Mouse (Mus musculus) kidney, adult 11 months (tissue): ENCODE results near the gene D17Wsu92e.
"Not testable (repeated sequence)": the region's sequence is repeated elsewhere in the genome, so short reads cannot be mapped to it uniquely, and the experiment has no call there.

Experiments
- DNase-seq: peaks from one replicate; pipeline ENCODE4 v3.0.0; 2022

Gene D17Wsu92e

DNA sequence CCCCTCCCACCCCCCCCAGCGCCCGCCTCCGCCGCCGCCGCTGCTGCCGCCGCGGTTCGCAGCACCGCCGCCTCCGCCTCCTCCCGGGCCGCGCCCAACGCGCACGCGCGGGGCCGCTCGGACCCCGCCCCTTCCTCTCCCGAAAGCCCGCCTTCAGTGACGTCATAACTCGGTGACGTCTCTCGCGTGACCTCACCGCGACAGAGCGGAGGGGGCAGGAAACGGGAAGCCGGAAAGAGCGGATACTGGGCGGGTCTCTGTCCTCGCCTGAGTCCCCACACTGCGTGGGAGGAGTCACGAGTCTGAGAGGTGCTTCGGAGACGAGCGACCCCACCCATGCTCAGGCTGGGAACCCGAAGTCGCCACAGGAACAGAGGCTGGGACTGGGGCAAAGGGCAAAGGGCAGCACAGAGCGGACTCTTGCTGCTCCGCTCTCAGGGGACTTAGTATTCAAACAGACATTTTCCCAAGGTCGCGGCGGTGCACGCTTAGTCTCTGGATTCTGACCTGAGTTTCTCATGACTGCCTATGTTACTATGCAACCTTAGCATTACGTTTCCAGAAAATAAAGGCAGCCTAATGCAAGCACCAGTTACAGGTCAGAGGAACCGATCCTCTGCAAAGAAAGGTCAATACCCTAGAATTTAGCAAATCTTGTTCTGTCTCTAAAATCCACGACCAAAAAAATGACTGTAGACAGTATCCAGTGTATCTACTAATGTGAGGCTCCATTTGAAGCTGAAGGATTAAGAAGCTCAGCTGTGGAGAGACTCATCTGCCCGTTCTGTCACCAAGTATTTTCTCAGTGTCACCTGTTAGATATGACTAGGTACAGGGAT, at the start of gene D17Wsu92e:
Gene D17Wsu92e (minus strand): TSS at position 81 of the 839 bp plus-strand sequence.
- peak; percentile 97 for DNase-seq

DNA sequence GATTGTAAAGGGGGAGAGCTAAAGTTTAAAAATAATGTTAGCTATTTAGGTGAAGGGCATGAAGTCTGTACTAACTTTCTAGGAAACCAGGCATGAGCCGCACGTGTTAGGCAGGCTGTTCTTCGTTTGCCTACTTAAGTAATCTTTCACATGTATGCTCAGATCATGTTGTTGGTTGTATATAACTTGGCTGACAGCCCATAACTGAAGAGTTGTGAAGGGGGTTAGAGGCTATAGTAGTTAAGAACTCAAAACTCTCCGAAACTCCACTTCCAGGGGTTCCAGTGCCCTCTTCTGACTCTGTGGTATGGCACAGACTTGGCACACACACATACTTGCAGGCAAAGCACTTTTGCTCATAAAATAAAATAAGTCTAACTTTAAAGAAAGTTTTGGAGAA, 46.3 kb upstream of the D17Wsu92e start:
- DNase-seq = no peak

DNA sequence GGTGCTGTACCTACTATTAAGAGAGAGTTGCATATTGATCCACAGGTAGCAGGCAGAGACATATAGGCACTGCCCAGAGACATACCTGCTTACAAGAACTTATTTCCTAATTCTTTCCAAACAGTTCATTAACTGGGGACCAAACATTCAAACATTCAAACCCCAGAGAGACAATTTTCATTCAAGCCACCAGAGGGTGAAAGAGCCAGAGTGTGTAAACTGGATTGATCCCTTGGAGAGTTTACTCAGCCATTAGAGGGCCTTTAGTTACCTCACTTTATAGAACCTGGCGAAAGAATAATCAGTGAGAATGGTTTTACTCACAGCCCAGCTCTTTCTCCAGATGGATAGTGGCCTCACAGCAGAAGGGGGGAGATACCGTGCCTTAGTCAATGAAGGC, 45.0 kb upstream of the D17Wsu92e start:
- DNase-seq = no peak

DNA sequence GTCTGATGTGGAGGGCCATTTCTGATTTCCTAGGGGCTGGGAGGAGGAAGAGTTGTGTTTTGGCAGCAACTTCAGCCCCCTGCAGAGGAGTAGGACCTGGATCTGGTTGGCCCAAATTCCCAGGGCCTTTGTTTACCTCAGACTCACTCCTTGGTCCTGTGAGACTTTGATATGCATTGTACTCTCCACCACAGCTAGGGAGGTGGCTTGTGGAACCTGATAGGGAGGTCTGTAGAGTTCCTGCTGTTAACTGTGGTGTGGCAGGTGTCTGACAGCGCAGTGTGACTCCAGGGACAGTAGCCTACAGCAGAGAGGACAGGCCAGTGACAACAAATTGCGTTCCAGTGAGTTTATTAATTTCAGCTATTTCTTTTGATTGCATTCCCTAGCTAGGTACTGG, 38.7 kb upstream of the D17Wsu92e start:
- no peak for DNase-seq

DNA sequence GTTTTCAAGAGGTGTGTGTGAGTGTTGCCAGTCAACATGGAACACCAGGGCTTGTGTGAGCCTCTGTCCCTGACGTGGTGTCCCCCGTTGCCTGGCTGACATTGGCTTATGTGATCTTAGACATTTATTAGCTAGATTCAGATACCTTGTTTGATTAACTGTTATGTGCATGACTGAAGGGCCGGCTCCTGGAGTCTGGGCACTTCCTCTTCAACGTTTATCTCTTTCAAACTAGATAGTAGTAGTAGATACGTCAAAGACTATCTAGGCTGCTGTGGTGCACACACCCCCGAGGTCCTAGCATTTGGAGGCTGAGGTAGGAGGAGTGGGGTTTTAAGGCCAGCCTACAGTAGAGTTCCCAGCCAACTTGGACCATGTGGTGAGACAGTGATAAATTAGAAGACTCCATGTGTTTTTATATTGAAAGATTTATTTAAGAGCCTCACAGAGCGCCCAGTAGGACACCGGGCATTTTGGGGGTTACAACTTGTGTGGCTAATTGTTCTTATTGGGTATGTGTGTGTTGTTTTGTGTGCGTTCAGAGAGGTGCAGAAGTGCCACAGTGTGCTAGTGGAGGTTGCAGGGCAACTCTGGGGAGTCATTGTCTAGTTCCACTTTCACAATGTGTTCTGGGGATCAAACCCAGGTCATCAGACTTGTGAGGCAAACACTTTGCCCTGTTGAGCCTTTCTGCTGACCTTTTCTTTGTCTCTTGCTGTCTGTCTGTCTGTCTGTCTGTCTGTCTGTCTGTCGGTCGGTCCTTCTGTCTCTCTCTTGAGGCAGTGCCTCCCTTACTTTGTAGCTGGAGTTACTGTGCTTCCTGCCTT, 37.4 kb upstream of the D17Wsu92e start:
- DNase-seq = no peak

DNA sequence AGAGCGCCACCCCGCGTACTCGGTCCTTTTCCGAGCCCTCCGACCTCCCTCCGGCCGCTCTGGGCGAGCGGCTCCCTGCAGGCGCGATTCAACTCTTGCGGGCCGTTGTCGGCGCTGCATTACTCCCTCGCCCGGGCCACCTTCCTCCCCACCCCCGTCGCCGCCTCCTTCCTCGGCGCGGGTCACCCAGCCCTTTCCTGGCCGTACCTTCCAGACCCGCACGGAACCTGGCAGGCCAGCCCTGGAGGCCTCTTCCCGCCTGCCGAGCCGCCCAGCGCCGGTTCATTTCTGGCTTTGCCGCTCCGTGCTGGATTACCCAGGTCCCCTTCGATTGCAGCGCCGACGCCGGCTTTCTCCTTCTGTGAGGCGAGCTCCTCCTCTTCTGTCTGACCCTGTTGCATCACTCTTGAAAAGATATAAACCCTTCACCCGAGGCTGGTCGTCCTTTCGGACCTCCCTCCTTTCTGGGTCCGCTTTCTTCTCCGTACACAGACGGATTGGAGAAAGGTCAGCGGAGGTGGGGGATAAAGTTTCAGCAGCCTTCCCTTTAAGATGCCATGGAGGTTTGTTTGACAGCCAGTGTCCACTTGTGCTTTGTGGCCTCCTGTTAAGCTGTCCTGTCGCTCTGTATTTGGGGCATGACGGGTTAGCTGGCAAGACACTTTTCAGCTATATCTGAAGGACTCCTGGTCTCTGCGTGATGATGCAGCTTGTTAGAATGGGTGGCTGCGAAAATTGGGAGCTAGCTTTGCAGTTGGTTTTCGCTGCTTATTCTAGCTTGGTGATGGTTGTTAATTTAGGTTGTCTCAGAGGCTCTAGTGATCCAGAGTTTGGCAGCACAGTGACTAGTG, 36.6 kb upstream of the D17Wsu92e start:
- DNase-seq = peak; percentile 61

DNA sequence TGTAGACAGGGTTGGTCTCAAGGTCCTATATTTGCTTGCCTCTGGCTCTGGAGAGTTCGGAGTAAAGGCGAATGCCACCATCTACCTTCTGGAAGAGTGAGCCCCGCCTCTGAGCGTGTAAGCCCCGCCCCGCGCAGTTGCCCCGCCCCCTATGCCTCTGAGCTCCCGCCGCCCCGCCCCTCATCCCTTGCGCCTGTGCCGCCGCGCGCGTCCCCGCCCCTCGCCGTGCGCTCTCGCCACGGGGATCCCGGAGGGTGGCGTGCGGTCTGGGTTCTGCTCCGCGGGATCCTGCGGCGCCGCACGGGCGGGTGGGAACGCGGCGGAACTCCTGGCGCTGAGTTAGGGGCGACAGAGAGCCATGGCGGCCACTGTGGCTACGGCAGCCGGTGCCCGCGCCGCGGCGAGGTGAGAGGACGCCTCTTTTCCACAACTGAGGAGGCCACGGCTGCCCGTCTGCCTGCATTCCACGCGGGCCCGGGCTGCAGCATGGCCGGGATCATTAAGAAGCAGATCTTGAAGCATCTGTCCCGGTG, 35.9 kb upstream of the D17Wsu92e start, which contains the start of gene Uhrf1bp1:
Gene Uhrf1bp1 (plus strand): TSS at position 177 of the 533 bp plus-strand sequence.
- peak; percentile 75 for DNase-seq

DNA sequence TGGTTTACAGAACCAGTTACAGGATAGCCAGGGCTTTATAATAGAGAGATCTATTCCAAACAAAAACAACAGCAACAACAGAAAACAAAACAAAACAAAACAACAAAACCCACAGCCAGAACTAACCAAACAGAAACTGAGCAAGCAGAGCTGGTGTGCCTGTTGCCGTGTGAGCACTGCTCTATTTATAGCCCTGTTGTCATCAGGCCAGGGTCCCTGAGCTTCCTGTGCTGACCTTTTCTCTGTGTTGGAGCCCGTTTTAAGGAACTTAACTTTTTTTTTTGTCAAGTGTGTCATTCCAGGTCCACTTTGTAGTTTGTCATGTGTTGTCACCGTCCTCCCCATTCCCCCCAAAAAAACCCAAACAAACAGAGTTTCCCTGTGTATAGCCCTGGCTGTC, 30.6 kb upstream of the D17Wsu92e start:
- no peak for DNase-seq

DNA sequence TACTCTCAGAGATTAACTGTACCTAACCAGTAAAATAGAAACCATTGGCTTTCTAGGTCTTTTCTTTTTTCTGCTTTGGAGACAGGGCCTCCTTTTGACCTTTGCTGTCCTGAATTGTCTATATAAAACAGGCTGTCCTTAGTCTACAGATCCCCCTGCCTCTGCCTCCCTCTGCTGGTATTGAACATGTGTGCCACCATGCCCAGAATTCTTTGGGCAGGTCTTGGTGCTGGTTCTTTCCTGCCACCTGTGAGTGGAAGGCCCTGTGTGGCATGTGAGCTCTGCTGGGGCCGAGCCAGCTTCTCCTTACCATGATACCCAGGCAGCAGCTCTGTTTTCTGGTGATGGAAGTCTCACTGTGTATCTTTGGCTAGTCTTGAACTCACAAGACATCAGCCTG, 27.9 kb upstream of the D17Wsu92e start:
- no peak for DNase-seq

DNA sequence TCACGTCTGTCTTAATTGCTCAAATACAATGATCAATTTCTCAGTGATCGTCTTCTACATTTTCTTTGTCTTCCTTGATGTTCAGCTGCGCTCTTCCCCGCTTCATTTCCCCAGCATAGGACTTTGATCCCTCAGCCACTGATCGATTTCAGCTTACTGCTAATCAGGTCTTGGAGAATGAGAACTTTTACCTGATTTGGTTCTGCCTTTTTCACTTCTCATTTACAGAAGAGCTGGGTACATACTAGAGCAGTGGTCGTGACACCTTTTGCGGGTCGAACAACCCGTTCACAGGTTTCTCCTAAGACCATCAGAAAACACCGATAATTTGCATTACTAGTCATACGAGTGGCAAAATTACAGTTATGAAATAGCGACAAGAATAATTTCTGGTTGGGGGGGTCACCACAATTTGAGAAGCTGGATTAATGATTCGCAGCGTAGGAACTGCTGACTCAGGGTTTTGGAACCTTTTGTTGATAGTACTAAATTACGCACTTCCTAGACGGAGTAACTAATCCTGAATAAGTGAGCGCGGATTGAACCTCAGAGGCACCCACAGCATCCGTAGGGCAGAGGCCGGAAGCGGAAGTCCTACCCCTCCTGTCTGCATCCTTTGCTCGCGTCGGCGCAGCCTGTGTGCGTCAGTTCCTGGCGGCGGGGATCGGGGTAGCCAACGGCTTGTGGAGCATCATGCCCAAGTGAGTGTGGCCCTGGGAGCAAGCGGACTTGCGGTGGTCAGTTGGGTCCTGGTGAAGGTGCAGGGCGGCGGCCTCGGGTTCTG, 19.2 kb upstream of the D17Wsu92e start:
- DNase-seq = peak; percentile 97

DNA sequence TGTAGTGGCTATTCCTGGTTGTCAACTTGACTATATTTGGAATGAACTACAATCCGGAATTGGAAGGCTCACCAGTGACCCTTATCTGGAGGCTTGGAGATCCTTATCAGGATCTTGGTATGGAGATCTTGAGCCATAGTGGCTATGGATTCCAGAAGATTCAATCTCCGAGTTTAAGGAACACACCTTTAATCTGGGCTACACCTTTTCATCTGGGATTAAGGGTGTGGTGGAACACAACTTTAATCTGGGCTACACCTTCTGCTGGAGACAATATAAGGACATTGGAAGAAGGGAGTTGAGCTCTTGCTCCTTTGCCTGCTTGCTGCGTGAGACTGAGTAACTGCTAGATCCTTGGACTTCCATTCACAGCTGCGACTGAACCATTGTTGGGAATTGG, 17.4 kb upstream of the D17Wsu92e start, which contains the start of gene Snrpc:
Gene Snrpc (plus strand): TSS at position 301 of the 400 bp plus-strand sequence.
- DNase-seq = not testable (repeated sequence)

DNA sequence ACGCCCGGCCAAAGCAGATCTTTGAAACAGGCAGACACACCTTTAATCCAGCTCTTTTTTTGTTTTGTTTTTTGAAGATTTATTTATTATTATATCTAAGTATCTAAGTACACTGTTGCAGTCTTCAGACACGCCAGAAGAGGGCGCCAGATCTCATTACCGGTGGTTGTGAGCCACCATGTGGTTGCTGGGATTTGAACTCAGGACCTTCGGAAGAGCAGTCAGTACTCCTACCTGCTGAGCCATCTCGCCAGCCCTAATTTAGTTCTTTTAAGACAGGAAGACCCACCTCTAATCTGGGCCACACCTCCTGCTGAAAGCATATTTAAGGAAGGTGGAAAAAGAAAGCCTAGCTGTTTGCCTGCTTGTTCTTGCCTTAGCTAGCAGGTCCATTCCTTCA, 10.0 kb upstream of the D17Wsu92e start:
- DNase-seq = no peak

DNA sequence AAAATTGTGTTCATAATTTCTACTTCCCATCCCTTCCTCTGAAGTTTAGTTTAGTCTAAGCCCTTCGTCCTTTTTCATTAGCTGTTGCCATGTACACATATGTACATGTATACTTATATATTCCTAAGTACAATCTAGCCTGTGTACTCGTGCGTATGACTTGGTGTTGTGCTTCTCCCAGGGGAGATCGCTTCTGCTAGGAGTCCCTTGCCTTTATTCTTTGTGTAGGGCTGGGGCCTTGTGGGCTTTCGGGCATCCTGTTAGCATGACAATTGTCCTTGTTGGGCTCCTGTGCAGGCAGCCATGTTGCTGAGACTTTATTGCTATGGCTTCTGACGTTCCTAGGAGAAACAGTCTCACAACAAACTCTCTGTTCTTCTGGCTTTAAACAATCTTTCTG, 7.1 kb upstream of the D17Wsu92e start:
- no peak for DNase-seq

DNA sequence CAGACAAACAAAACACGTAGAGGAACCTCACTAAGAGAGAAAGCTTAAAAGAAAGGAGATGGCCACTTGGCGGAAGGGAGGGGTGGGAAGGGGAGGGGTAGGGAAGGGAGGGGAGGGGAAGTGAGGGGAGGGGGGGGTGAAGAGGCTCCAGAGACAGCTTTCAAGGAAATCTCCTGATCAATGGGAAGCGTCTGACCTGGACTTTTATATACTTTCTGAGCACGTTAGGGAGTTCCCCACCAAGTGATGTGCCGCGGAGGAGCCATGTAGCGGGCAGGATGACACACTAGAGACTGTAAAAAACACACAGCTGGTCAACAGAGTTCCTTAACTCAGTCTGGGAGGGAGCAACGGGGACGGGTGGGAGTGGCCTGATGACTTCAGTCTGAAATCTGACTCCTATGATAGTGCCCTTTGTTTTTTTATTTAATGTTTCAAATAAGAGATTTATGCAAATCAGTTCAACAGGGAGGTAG, 6.5 kb upstream of the D17Wsu92e start:
- DNase-seq = no peak

DNA sequence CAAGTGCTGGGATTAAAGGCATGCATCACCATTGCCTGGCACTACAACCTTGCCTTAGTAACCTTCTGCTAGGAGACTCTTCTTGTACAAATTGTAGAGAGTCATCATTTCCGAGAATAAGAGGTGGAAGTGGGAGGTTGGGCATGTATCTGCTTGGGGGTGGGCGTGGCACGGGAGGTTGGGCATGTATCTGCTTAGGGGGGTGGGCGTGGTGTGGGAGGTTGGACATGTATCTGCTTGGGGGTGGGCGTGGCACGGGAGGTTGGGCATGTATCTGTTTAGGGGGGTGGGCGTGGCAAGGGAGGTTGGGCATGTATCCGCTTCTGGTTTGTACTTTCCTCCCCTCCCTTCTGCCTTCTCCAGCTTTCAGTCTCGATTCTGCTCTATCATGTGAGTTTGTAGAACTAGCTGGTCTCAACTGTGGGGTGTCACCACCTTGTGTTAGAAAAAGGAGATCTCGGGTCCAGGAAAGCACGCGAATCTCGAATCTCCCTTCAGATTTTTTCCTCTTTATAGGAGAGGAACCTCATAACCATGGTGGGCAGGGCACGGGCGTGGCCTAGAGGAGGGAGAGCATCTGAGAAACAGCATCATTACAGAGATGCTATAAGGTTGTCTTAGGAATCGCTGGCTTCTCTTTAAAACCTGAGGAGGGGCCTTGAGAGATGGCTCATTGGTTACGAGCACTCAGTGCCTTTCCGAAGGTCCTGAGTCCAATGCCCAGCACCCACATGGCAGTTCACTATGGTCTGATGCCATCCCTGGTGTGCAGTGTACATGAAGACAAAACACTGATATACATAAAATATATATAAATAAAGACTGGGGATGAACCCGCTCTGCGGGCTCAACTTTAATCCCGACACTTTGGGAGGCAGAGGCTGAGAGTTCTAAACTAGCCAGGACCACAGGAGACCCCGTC, 5.8 kb upstream of the D17Wsu92e start:
- DNase-seq = peak; percentile 68

DNA sequence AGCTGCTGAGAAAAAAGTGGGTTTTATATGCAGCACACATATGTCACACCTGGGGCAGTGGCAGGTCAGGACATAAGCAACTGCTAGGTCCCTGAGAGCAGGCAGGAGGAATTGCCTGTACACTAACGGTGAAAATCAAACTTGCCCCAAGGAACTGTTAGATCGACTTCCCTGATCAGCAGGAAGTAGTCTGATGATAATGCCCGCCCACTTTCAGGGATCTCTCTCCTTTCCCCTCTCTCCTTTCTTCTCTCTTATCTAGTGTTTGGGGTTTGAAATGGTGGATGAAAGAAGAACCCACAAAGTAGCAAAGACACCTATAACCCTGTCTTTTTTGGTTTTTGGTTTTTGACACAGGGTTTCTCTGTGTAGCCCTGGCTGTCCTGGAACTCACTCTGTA, 5.1 kb upstream of the D17Wsu92e start:
- DNase-seq = no peak

DNA sequence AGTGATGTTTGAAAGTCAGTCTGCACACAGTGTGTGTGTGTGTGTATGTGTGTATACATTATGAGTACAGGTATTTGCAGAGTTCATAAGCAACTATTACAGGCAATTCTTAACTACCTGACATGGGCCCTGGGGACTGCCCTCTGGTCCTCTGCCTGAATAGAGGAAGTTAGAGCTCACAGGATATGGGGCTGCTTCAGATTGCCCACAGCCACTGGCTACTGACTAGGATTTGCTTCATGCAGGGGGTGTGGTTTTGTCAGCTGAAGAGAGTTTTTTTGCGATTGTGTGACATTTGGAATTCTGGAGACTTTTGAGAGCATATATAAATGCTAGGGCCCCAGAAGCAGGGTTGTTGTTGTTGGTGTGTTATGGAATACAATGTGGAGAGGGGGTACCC, 4.5 kb upstream of the D17Wsu92e start:
- DNase-seq = no peak

DNA sequence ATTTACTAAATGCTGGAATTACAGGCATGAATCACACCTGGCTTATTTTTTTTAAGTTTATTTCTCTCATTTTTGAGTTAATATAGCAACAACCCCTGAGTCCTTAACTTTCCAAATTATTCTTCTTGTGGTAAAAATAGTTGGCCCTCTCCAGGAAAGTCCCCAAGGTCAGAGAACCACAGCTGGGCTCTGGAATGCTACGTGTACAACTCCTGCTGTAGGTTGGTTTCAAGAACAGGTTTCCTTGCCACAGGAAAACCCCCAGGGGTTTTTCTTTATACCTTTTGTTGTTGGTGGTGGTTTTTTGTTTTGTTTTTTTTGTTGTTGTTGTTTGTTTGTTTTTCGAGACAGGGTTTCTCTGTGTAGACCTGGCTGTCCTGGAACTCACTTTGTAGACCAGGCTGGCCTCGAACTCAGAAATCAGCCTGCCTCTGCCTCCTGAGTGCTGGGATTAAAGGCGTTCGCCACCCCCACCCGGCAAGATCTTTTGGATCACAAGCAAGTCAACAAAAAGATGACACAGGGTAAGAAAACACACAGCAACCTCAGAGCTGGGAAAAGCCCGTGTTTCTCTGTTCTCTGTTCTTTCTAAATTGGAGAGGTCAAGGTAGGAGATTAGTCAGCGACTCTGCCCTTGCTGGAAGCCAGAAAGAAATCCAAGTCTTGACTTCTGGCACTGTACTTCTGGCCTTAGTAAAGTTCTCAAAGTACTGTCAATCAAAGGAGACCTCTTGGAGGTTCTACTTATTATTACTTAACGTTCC, 2.9 kb upstream of the D17Wsu92e start:
- DNase-seq = no peak
